Mouse (Mus musculus) urinary bladder, postnatal 4 days (tissue): ENCODE results near the gene Usp34.
"Not testable (repeated sequence)": the region's sequence is repeated elsewhere in the genome, so short reads cannot be mapped to it uniquely, and the experiment has no call there.

Source experiments
- DNase-seq, 2 experiments: peaks; one replicate each; pipeline ENCODE4 v3.0.0; 2021 to 2022; ENCODE audit warnings: low spot score in 2 of 2

The Usp34 gene

GRCm38 (mm10) chr11:23497718-23498509 lies 191.2 kb downstream of the Usp34 start, which contains the start of gene Ahsa2:
TSS of gene Ahsa2 (minus strand) at chr11:23498030.
- DNase-seq: peak; percentile 96 to 98

- DNase-seq: no peak
These were observed 191.9 kb downstream of the Usp34 start for GRCm38 (mm10) chr11:23498609-23499008.

GRCm38 (mm10) chr11:23504801-23505200 lies 198.1 kb downstream of the Usp34 start:
- not testable (repeated sequence) for DNase-seq

- not testable (repeated sequence) for DNase-seq
These were observed 208.1 kb downstream of the Usp34 start for GRCm38 (mm10) chr11:23514785-23515184.

- DNase-seq: no peak
These were observed 208.6 kb downstream of the Usp34 start for GRCm38 (mm10) chr11:23515315-23515714.

GRCm38 (mm10) chr11:23518981-23519380 lies 212.3 kb downstream of the Usp34 start:
- no peak for DNase-seq

GRCm38 (mm10) chr11:23520473-23521205 lies 213.9 kb downstream of the Usp34 start, which contains the start of gene 1700093K21Rik:
TSS of gene 1700093K21Rik (minus strand) at chr11:23521155.
- DNase-seq: no peak

- no peak for DNase-seq
These were observed 230.8 kb downstream of the Usp34 start for GRCm38 (mm10) chr11:23537446-23537845.
